Mouse (Mus musculus): ENCODE results near the gene Pcnt.
A peak's percentile ranks its signal among the peaks of the same experiment; 100 is the strongest.

The Pcnt gene

GRCm38 (mm10) chr10:76442178-76443088 lies at the start of gene Pcnt:
Pcnt (minus strand) TSS chr10:76442786.
- peak; percentile 97 for DNase-seq (ENCODE audit: low spot score)

DNA sequence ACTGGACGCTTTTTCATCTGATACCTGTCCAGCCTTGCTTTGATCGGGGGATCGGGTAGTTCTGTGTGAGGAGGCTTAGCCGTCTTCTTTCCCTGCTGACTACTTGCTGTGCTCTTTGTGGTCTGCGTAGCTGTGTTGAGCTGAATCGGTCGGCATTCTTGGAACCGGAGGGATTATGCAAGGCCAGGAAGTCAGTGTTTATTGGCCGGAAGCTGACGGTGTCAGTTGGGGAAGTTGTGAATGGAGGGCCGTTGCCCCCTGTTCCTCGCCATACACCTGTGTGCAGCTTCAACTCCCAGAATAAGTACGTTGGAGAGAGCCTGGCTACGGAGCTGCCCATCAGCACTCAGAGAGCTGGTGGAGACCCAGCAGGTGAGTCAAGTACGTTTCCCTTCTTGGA lies 46.6 kb upstream of the Pcnt start:
- no peak for DNase-seq (ENCODE audit: low spot score)

DNA sequence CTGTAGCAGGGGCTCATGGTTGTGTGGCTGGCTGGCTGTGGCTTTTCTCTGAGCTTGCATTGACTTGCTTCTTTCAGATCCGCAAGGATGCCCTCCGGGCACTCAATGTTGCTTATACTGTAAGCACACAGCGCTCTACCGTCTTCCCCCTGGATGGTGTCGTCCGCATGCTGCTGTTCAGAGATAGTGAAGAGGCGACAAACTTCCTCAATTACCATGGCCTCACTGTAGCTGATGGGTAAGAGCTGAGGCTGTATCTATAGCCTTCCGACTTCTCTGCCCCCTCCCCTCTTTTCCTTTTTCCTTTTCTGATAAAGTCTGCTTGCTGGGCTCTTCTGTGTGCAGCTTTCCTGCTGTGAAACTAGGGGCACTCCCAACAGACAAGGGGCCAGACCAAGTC lies 45.7 kb upstream of the Pcnt start:
- DNase-seq (ENCODE audit: low spot score): no peak

- DNase-seq (ENCODE audit: low spot score): no peak
Measured at GRCm38 (mm10) chr10:76486302-76486701, 43.7 kb upstream of the Pcnt start.

DNA sequence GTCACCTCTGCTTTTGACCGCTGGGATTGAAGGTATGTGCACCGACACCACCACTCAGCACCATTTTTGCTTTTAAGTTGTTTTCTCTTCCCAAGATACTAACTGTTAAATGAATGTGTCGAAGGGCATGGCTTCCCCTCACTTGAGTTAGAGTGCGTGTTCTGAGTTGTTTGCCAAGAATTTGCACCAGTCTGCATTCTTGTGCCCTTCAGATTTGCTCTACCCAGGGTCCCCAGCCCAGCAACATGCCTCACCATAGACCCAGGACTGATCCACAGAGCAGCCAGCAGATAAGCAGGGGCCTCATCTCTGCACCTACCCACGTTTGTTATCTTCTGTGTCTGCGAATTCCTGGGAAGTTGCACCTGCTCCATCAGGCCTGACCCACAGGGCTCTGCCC lies 38.9 kb upstream of the Pcnt start:
- no peak for DNase-seq (ENCODE audit: low spot score)

DNA sequence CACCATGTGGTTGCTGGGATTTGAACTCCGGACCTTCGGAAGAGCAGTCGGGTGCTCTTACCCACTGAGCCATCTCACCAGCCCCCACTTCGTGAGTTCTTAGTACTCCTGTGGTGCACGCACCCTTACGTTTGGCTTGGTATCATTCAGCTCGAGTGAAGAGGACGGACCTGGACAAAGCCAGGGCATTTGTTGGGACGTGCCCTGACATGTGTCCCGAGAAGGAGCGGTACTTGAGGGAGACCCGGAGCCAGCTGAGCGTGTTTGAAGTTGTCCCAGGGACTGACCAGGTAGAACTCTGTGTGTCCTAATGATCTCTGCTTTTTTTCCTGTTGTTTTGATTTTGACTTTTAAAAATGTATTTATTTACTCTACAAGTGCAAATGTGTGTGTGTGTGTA lies 38.3 kb upstream of the Pcnt start:
- DNase-seq (ENCODE audit: low spot score): no peak

DNA sequence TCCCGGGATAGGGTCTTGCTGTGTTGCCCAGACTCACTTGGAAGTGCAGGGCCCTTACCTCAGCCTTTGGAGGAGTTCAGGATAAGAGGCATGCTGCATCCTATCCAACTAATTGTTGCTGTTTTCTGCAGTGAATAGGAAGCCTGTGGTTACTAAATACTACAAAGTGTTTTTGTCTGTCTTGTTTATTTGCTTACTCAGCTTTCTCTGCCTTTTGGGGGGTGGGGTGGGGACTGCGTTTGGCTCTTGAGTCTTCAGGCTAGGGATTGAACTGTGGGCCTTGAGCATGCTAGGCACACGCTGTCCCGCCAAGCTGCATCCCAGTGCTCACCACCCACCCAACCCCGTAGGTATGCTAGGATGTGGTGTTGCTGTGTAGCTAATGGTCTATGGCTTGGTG lies 31.2 kb upstream of the Pcnt start:
- DNase-seq (ENCODE audit: low spot score): no peak

GRCm38 (mm10) chr10:76468203-76469162 lies 25.9 kb upstream of the Pcnt start, which contains the start of the genes Mcm3ap and Ybey:
Mcm3ap (plus strand) TSS chr10:76468927.
Ybey (minus strand) TSS chr10:76469114.
- peak; percentile 90 for DNase-seq (ENCODE audit: low spot score)

GRCm38 (mm10) chr10:76462721-76463120 lies 20.1 kb upstream of the Pcnt start:
- DNase-seq (ENCODE audit: low spot score): no peak

- DNase-seq (ENCODE audit: low spot score): no peak
Measured at GRCm38 (mm10) chr10:76462312-76462711, 19.7 kb upstream of the Pcnt start.

DNA sequence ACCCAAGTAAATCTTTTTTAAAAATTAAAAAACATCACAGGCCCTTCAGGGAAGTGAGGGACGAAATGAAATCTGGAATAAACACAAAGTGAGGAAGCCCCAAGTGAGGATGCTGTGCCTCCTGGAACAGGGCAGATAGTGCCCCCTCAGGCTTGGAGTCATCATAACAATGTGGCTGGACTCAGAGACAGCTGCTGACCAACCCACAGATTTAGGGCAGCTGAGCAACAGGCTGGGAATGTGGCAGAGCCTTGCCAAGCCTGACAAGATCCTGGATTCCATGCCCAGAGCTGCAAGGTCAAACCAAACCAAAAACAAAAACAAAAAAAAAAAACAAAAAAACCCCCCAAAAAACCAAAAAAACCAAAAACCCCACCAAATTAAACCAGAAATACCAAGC lies 18.7 kb upstream of the Pcnt start:
- no peak for DNase-seq (ENCODE audit: low spot score)

DNA sequence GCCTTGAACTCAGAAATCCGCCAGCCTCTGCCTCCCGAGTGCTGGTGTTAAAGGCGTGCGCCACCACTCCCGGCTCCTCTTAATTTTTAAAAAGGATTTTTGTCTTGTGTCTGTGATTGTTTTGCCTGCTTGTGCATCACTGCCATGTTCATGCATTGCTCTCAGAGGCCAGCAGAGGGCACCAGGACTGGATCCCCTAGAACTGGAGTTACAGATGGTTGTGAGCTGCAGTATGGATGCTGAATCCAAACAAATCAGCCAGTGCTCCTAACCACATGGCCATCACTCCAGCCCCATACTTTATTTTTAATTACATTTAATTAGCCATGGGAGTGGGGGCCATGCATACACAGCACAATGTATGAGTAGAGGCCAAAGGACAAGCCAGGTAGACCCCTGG lies 12.7 kb upstream of the Pcnt start:
- DNase-seq (ENCODE audit: low spot score): no peak

- DNase-seq (ENCODE audit: low spot score): no peak
Measured at GRCm38 (mm10) chr10:76448851-76449250, 6.3 kb upstream of the Pcnt start, which contains the start of gene 2610028H24Rik. 2610028H24Rik (plus strand) TSS chr10:76449081.

DNA sequence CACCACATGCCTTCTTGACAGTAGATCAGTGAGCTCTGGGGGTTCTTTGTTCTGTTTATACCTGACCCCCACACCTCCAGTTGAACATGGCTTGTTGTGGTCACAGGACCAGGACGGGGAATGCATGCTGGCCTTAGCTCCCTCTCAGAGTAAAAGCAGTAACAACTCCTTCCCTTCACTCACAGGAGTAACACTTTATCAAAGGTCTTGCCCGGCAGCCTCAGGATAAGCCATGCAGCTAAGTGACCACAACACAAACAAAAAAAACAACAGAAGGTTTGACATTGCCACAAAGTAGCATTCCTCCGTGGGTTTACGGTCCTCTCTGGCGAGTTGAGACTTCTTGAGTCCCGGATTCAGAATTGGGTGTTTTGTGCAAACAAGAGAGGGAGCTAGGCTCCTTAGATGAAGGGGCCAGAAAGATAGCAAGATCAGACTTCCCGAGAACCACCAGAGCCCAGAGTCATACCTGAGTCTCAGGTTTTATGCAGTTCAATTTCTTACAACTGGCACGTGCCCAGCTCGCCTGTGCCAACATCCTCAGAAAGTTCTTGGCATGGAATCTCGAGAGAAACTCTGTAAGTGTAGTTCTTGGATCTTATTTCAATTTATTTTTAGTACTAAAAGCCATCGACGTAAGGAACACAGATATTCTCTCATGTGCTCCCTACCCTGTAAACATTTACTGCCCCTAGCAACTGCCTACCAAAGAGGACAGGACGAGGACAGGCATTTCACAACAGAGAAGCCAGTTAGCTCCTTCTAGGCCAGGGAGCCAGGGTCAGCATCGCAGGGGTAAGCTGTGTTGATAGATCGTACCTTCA lies 5.0 kb upstream of the Pcnt start:
- DNase-seq (ENCODE audit: low spot score): no peak

GRCm38 (mm10) chr10:76445996-76446681 lies 3.6 kb upstream of the Pcnt start:
- peak; percentile 78 for DNase-seq (ENCODE audit: low spot score)

GRCm38 (mm10) chr10:76440281-76440680 lies 2.3 kb downstream of the Pcnt start, which contains the start of gene AC141477.1:
AC141477.1 (minus strand) TSS chr10:76440444.
- DNase-seq (ENCODE audit: low spot score): no peak

DNA sequence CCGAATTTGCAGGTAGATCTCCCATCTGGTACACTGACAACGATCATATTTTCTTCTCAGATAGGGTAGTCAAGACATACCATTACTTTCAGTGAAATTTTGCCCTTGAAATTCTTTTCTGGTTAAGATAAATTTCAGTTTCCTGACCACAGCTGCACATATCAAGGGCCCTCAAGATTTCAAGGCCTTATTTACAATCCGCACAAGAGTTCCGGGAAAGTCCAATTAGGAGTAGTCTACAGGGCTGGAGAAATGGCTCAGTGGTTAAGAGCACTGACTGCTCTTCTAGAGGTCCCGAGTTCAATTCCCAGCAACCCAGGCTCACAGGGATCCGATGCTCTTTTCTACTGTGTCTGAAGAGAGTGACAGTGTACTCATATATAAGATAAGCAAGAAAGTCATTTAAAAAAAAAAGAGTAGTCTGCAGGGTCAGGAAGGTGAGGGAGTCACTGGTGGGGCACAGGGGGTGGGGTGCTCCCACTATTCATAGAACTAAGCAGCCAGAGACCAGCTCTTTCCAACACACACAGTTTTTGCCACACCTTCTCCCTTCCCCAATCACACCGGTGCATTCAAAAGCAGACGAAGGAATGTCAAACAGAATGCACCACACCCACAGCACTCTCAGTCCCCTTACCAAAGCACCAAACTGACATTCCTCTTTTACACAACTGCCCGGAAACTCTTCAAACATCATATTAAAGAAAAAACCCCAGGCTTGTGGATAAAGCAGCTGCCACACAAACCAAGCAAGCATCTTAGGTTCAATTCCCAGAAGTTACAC lies 3.3 kb downstream of the Pcnt start:
- no peak for DNase-seq (ENCODE audit: low spot score)

DNA sequence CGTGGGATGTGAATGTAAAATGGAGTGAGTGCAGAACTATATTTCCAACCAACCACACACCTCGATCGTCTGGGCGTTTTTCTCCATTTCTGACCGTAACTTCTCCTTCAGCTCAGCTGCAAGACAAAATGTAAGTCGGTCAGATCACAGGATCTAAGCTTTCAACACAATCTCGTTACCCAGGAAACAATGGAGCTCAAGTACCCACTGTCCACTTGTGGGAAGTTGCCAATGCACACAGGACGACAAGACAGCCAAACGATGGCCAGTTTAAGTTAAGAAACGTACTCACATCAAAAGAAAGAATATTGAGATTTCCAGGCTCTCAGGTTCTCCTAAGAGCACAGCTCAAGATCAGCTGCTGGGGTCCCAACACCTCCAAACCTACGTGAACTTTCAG lies 8.7 kb downstream of the Pcnt start:
- DNase-seq (ENCODE audit: low spot score): no peak

GRCm38 (mm10) chr10:76425674-76426073 lies 16.9 kb downstream of the Pcnt start:
- DNase-seq (ENCODE audit: low spot score): no peak

DNA sequence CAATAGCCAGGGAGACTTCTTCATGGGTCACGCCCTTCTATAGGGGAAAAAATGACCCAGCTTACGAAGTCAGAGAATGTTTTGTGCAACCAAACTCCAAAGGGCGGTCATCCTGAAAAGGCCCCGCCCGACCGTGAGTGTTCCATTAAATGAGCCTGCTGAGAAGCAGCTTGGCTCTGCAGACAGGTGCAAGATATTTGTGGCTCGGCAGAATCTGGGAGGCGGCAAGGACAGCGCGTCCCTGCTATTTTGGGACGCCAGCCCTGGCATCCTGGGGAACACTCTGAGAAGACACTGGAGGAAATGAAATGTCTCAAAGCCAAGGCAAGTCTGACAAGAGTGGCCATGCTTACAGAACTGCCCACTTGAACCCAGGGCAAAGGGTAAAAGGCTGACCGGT lies 25.8 kb downstream of the Pcnt start:
- peak; percentile 9 for DNase-seq (ENCODE audit: low spot score)

Data from yolk sac, embryonic 10.5 days (tissue).